Mouse (Mus musculus) embryonic facial prominence, embryonic 15.5 days (tissue): Measurements from ENCODE around the gene Kifc1. TPM values are rescaled to one million over a fixed set of nuclear protein-coding genes. Genes with fewer than 3 reads are reported as not detected.
"Not testable (repeated sequence)": the region's sequence is repeated elsewhere in the genome, so short reads cannot be mapped to it uniquely, and the experiment has no call there.

ENCODE experiments used
- ATAC-seq: fragments of 200-750 bp; cut with Nextera tagmentation; 2 replicates; pipeline ENCODE4 v1.8.0; 2017; ENCODE audit warnings: low read depth, moderate TSS enrichment; ENCODE audit not compliant: insufficient number of reproducible peaks, low FRiP score, low TSS enrichment
- H3K27ac ChIP-seq: fragments of 300-500 bp; sonication (generic); replicated peaks from 2 replicates; pipeline ENCODE4 v1.5.1; 2015; ENCODE audit warnings: mild to moderate bottlenecking, inconsistent platforms
- H3K27me3 ChIP-seq: fragments of 300-500 bp; sonication (generic); 2 replicates; pipeline ENCODE4 v1.6.1; 2015; ENCODE audit warnings: inconsistent platforms
- H3K36me3 ChIP-seq: fragments of 300-500 bp; sonication (generic); 2 replicates; pipeline ENCODE4 v1.6.1; 2015; ENCODE audit warnings: mild to moderate bottlenecking, inconsistent platforms
- H3K4me1 ChIP-seq: fragments of 300-500 bp; sonication (generic); 2 replicates; pipeline ENCODE4 v1.6.1; 2015; ENCODE audit warnings: inconsistent platforms
- H3K4me2 ChIP-seq: fragments of 300-500 bp; sonication (generic); replicated peaks from 2 replicates; pipeline ENCODE4 v1.6.1; 2015; ENCODE audit warnings: mild to moderate bottlenecking, inconsistent platforms
- H3K4me3 ChIP-seq: fragments of 300-500 bp; sonication (generic); replicated peaks from 2 replicates; pipeline ENCODE4 v1.5.1; 2015; ENCODE audit warnings: mild to moderate bottlenecking, inconsistent platforms
- H3K9ac ChIP-seq: fragments of 300-500 bp; sonication (generic); 2 replicates; pipeline ENCODE4 v1.6.1; 2015; ENCODE audit warnings: inconsistent platforms
- H3K9me3 ChIP-seq: fragments of 300-500 bp; sonication (generic); replicated peaks from 2 replicates; pipeline ENCODE4 v1.6.1; 2016; ENCODE audit warnings: inconsistent platforms
- WGBS: fragments of 180-500 bp; shearing (Covaris S2); methylation state at CpG from one replicate; pipeline ENCODE4 v1.1.7; 2015; 5-methylcytosine and 5-hydroxymethylcytosine counted together
- polyA plus RNA-seq: library from polyadenylated mRNA; unstranded; fragments of >200 nt; fragmentation: Nextera tagmentation; extraction: Ambion mirVana; gene quantifications from 2 replicates; pipeline ENCODE4 v1.2.1, GENCODE M21; 2015

Gene Kifc1
- polyA plus RNA-seq, 1 experiment from 2014 or later = 6.8 TPM

GRCm38 (mm10) chr17:33898193-33898592 lies 7.7 kb upstream of the Kifc1 start:
- not testable (repeated sequence) for H3K27me3 ChIP-seq, H3K4me2 ChIP-seq, ATAC-seq, H3K9me3 ChIP-seq, H3K4me1 ChIP-seq, H3K9ac ChIP-seq, H3K4me3 ChIP-seq, H3K36me3 ChIP-seq, H3K27ac ChIP-seq
- 69% methylated on average over 4 of the region's 4 CpGs for whole genome bisulfite sequencing

- H3K4me1 ChIP-seq = no peaks in the 10 kb centered on the region
These were observed 6.8 kb upstream of the Kifc1 start for GRCm38 (mm10) chr17:33897114-33897794.

GRCm38 (mm10) chr17:33893011-33893410 lies 2.5 kb upstream of the Kifc1 start:
- H3K9me3 ChIP-seq, H3K27me3 ChIP-seq, H3K27ac ChIP-seq, H3K36me3 ChIP-seq, H3K4me2 ChIP-seq, ATAC-seq, H3K9ac ChIP-seq, H3K4me3 ChIP-seq: not testable (repeated sequence)
- peaks cover 12% of the 10 kb centered on the region for H3K4me1 ChIP-seq
- WGBS = 70% methylated on average over 4 of the region's 4 CpGs

More at GRCm38 (mm10) chr17:33897114-33897794, 6.8 kb upstream of the Kifc1 start:
- H3K4me2 ChIP-seq = no peak overlapping the region
- ATAC-seq = no peak
- H3K9me3 ChIP-seq = no peaks in the 10 kb centered on the region
- 37% methylated on average over 6 of the region's 6 CpGs for WGBS
- no peak overlapping the region for H3K4me3 ChIP-seq
- H3K27me3 ChIP-seq = no peaks in the 10 kb centered on the region
- H3K27ac ChIP-seq = no peak overlapping the region
- no peaks in the 10 kb centered on the region for H3K36me3 ChIP-seq
- H3K9ac ChIP-seq = no peak overlapping the region

GRCm38 (mm10) chr17:33892429-33892828 lies 2.0 kb upstream of the Kifc1 start:
- H3K4me2 ChIP-seq = no peak overlapping the region
- H3K27ac ChIP-seq = no peak overlapping the region
- H3K36me3 ChIP-seq = no peaks in the 10 kb centered on the region
- no peak overlapping the region for H3K9ac ChIP-seq
- H3K27me3 ChIP-seq = no peaks in the 10 kb centered on the region
- WGBS = 20% methylated on average over 7 of the region's 7 CpGs
- no peak for ATAC-seq
- peaks cover 12% of the 10 kb centered on the region for H3K4me1 ChIP-seq
- no peak overlapping the region for H3K4me3 ChIP-seq
- H3K9me3 ChIP-seq = no peaks in the 10 kb centered on the region

GRCm38 (mm10) chr17:33891892-33892291 lies 1.4 kb upstream of the Kifc1 start:
- H3K36me3 ChIP-seq, ATAC-seq, H3K4me3 ChIP-seq, H3K4me2 ChIP-seq, H3K27me3 ChIP-seq, H3K27ac ChIP-seq, H3K9me3 ChIP-seq, H3K9ac ChIP-seq: not testable (repeated sequence)
- 69% methylated on average over 6 of the region's 6 CpGs for WGBS
- peaks cover 12% of the 10 kb centered on the region for H3K4me1 ChIP-seq

GRCm38 (mm10) chr17:33891357-33891756 lies 896 bp upstream of the Kifc1 start:
- ATAC-seq = no peak
- no peaks in the 10 kb centered on the region for H3K9me3 ChIP-seq
- H3K9ac ChIP-seq = no peak overlapping the region
- no peaks in the 10 kb centered on the region for H3K27me3 ChIP-seq
- no peak overlapping the region for H3K27ac ChIP-seq
- H3K36me3 ChIP-seq = no peaks in the 10 kb centered on the region
- no peak overlapping the region for H3K4me3 ChIP-seq
- peaks cover 12% of the 10 kb centered on the region for H3K4me1 ChIP-seq
- H3K4me2 ChIP-seq = no peak overlapping the region
- WGBS = 50% methylated on average over 2 of the region's 2 CpGs

- H3K9ac ChIP-seq = peak overlapping the region; percentile 53
- peak overlapping the region; percentile 66 for H3K4me3 ChIP-seq
- not testable (repeated sequence) for H3K27ac ChIP-seq, H3K27me3 ChIP-seq, ATAC-seq, H3K36me3 ChIP-seq, H3K9me3 ChIP-seq
- under 1% methylated on average over 43 of the region's 44 CpGs for WGBS
- H3K4me2 ChIP-seq = peak overlapping the region; percentile 73
- H3K4me1 ChIP-seq = peaks cover 12% of the 10 kb centered on the region
These were observed 424 bp downstream of the Kifc1 start for GRCm38 (mm10) chr17:33889941-33890532.

GRCm38 (mm10) chr17:33888230-33888629 lies 2.2 kb downstream of the Kifc1 start:
- Histone ChIP-seq H3K4me3 (0 out of 2 replicates have a peak overlapping the region, but pooled peaks have one; percentile 66), H3K4me1 (peaks cover 12% of the 10 kb centered on the region)
- H3K27ac ChIP-seq, H3K9ac ChIP-seq, H3K9me3 ChIP-seq, H3K4me2 ChIP-seq, H3K27me3 ChIP-seq, ATAC-seq, H3K36me3 ChIP-seq: not testable (repeated sequence)

- H3K36me3 ChIP-seq, H3K4me3 ChIP-seq, H3K27ac ChIP-seq, H3K9me3 ChIP-seq, H3K9ac ChIP-seq, H3K4me2 ChIP-seq, H3K27me3 ChIP-seq, ATAC-seq: not testable (repeated sequence)
- WGBS = 67% methylated on average over 2 of the region's 2 CpGs
- peaks cover 12% of the 10 kb centered on the region for H3K4me1 ChIP-seq
These were observed 2.7 kb downstream of the Kifc1 start for GRCm38 (mm10) chr17:33887802-33888201.

- H3K9me3 ChIP-seq, ATAC-seq: not testable (repeated sequence)
- peaks cover 20% of the 10 kb centered on the region for H3K36me3 ChIP-seq
These were observed 6.1 kb downstream of the Kifc1 start for GRCm38 (mm10) chr17:33884320-33884719.

GRCm38 (mm10) chr17:33875797-33876196 lies 14.7 kb downstream of the Kifc1 start:
- H3K9ac ChIP-seq, H3K27me3 ChIP-seq, H3K4me2 ChIP-seq, H3K4me3 ChIP-seq, H3K27ac ChIP-seq, H3K4me1 ChIP-seq, H3K9me3 ChIP-seq, ATAC-seq: not testable (repeated sequence)
- H3K36me3 ChIP-seq = peaks cover 34% of the 10 kb centered on the region
- WGBS = 85% methylated on average over 5 of the region's 5 CpGs

More at GRCm38 (mm10) chr17:33884320-33884719, 6.1 kb downstream of the Kifc1 start:
- not testable (repeated sequence) for H3K4me1 ChIP-seq, H3K4me3 ChIP-seq, H3K9ac ChIP-seq, H3K27me3 ChIP-seq, H3K27ac ChIP-seq, H3K4me2 ChIP-seq
- WGBS = 94% methylated on average over 10 of the region's 11 CpGs

- Histone ChIP-seq H3K27ac (no peak overlapping the region), H3K9me3 (no peaks in the 10 kb centered on the region), H3K4me1 (no peaks in the 10 kb centered on the region), H3K27me3 (no peaks in the 10 kb centered on the region), H3K9ac (no peak overlapping the region), H3K4me3 (no peak overlapping the region), H3K4me2 (no peak overlapping the region), H3K36me3 (peaks cover 27% of the 10 kb centered on the region)
- 85% methylated on average over 9 of the region's 11 CpGs for WGBS
- ATAC-seq = no peak
These were observed 16.1 kb downstream of the Kifc1 start for GRCm38 (mm10) chr17:33874411-33874810.
